Mouse (Mus musculus): ENCODE results near the gene Mlx. TPM values are rescaled to one million over a fixed set of nuclear protein-coding genes. Genes with fewer than 3 reads are reported as not detected.

Gene Mlx
- polyA plus RNA-seq, 1 experiment from 2014 or later = 61.6 TPM

DNA sequence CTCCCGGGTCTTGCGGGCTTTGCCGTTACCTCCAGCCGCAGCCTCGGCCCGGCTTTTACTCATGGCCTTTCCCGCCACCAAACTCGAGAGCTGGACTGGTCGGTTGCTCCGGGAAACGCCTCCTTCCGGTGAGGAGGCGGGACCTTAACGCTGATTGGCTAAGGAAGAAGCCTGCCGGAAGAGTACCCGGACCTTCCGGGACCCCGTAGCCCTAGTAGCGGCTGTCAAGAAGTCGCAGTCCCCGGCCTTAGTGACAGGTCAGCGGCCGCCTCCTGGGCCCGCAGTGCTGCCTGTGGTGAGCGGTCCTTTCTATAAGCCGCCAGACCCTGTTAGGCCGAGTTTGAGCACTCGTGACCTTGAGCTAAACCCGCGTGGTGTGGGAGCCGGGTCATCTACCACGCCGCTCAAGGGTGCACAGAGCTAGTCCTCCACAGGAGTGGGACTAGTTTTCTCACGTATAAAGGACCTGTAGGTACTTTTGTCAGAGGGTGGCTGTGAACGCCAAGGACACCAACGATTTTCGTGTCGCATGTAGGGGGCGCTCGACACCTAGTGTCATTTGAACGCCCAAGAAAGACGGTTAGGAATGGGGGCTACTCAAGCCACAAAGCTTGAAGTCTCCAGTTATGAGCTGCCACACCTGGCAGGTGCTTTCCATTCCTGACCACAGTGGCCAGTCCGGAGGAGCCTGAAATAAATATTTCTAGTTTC lies 8.4 kb downstream of the Mlx start, which contains the start of gene Psmc3ip:
Psmc3ip (minus strand) TSS at position 123 of the 711 bp plus-strand sequence.
- Histone ChIP-seq H3K36me3 (ENCODE audit: control insufficient read depth, insufficient read depth, low read length) (peaks cover 20% of the 10 kb centered on the region), H3K9me3 (ENCODE audit: control insufficient read depth, low read length) (no peaks in the 10 kb centered on the region), H3K4me1 (ENCODE audit: control insufficient read depth, insufficient read depth, low read length) (0 out of 2 replicates have a peak, but pooled peaks cover 8% of the 10 kb centered on the region), H3K27ac (ENCODE audit: low read depth, low read length) (peak within 1 kb of the TSS; percentile 61), H3K4me2 (ENCODE audit: low read depth) (peak within 1 kb of the TSS; percentile 77), H3K27me3 (ENCODE audit: control insufficient read depth, insufficient read depth, low read length) (no peaks in the 10 kb centered on the region), H3K9ac (ENCODE audit: low read length) (peak within 1 kb of the TSS; percentile 84), H3K4me3 (ENCODE audit: low read depth, low read length) (peak within 1 kb of the TSS; percentile 69)
- ATAC-seq (ENCODE audit: insufficient read depth, low FRiP score, low TSS enrichment) (peak; percentile 93), DNase-seq (ENCODE audit: low spot score) (peak; percentile 94)
- under 1% methylated on average over 43 of the region's 43 CpGs for WGBS

DNA sequence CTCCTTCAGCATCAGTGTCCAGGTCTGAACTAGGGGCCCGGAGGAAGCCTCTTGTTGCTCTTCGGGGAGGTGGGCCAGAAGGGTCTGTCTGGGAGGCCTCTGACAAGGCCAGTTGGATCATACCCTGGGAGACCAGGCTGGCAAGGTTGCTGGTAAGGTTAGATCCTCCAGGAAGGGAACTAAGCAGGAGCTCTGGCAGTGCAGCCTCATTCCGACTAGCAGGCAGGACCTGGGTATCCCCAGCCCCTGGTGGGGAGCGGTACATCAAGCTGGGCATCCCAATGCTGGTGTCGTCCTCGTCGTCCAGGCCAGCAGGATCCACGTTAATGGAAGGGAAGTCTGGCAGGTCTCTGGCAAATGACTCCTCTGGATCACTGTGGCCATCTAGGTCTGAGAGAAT lies 11.2 kb downstream of the Mlx start:
- Histone ChIP-seq H3K36me3 (ENCODE audit: control insufficient read depth, insufficient read depth, low read length) (peaks cover 13% of the 10 kb centered on the region), H3K4me3 (ENCODE audit: low read depth, low read length) (no peak overlapping the region), H3K27ac (ENCODE audit: low read depth, low read length) (no peak overlapping the region), H3K4me1 (ENCODE audit: control insufficient read depth, insufficient read depth, low read length) (0 out of 2 replicates have a peak, but pooled peaks cover 8% of the 10 kb centered on the region), H3K9me3 (ENCODE audit: control insufficient read depth, low read length) (no peaks in the 10 kb centered on the region), H3K9ac (ENCODE audit: low read length) (no peak overlapping the region), H3K27me3 (ENCODE audit: control insufficient read depth, insufficient read depth, low read length) (no peaks in the 10 kb centered on the region), H3K4me2 (ENCODE audit: low read depth) (no peak overlapping the region)
- 94% methylated on average over 8 of the region's 8 CpGs for WGBS
- ATAC-seq (ENCODE audit: insufficient read depth, low FRiP score, low TSS enrichment) (no peak), DNase-seq (ENCODE audit: low spot score) (no peak)

DNA sequence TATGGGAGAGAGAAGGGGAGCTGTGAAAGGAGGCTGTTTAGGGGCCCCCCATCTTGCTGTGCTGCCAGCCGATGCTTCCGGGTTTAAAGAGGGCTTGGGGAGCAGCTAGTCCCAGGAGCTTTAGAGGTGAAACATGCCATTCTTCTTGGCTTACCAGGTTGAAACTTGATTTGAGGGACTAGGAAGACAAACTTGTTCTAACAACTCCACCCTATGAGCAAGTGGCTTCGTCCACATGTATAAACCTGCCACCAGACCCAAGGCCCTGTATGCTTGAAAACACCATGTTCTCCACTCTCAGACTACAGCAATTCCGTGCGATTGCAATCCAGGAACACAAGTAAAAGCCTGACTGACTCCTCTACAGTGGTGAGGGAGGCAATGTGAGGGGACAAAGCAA lies 15.9 kb downstream of the Mlx start:
- Histone ChIP-seq H3K27me3 (ENCODE audit: control insufficient read depth, insufficient read depth, low read length) (no peaks in the 10 kb centered on the region), H3K9ac (ENCODE audit: low read length) (no peak overlapping the region), H3K4me1 (ENCODE audit: control insufficient read depth, insufficient read depth, low read length) (no peaks in the 10 kb centered on the region), H3K4me3 (ENCODE audit: low read depth, low read length) (no peak overlapping the region), H3K27ac (ENCODE audit: low read depth, low read length) (no peak overlapping the region), H3K9me3 (ENCODE audit: control insufficient read depth, low read length) (no peaks in the 10 kb centered on the region), H3K4me2 (ENCODE audit: low read depth) (no peak overlapping the region), H3K36me3 (ENCODE audit: control insufficient read depth, insufficient read depth, low read length) (peaks cover 8% of the 10 kb centered on the region)
- ATAC-seq (ENCODE audit: insufficient read depth, low FRiP score, low TSS enrichment) (no peak), DNase-seq (ENCODE audit: low spot score) (no peak)
- WGBS = 92% methylated on average over 5 of the region's 5 CpGs

DNA sequence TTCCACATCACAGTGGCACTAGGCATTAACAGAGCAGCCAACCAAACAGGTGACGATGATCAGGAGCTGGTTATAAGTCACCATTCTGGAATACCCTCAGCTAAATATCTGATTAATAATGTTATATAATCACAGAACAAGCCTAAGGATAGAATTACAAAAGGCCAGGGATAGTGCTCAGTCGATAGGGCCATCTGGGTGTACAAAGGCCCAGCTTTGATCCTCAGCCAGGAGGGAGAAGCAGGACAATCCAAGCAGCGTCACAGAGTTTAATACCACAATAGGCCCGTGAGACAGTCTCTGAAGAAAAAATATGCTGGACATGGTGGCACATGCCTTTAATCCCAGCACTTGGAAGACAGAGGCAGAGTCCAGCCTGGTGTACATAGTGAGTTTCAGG lies 22.3 kb downstream of the Mlx start:
- Histone ChIP-seq H3K36me3 (ENCODE audit: control insufficient read depth, insufficient read depth, low read length) (no peaks in the 10 kb centered on the region), H3K4me1 (ENCODE audit: control insufficient read depth, insufficient read depth, low read length) (no peaks in the 10 kb centered on the region), H3K4me3 (ENCODE audit: low read depth, low read length) (no peak overlapping the region), H3K4me2 (ENCODE audit: low read depth) (no peak overlapping the region), H3K9ac (ENCODE audit: low read length) (no peak overlapping the region), H3K27me3 (ENCODE audit: control insufficient read depth, insufficient read depth, low read length) (no peaks in the 10 kb centered on the region), H3K9me3 (ENCODE audit: control insufficient read depth, low read length) (no peaks in the 10 kb centered on the region), H3K27ac (ENCODE audit: low read depth, low read length) (no peak overlapping the region)
- WGBS = 81% methylated on average over 4 of the region's 4 CpGs
- no peak for ATAC-seq (ENCODE audit: insufficient read depth, low FRiP score, low TSS enrichment)
- DNase-seq (ENCODE audit: low spot score) = no peak

DNA sequence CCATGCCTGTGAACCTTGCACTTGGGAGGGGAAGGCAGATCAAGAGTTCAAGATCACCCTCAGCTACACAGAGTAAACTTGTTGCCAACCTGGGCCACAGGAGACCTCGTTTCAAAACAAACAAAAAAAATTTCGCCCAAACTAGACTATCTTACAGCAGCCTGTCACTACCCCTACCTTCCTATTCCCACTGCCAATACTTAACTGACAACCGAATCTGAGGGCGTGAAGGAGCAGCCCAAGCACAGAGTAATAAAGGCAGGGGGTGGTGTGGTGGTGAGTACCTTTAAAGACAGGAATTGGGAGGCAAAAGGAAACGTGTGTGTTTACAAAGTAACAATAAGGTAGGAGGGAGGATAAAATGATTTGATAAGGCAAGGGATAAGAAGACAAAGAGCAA lies 23.6 kb downstream of the Mlx start:
- H3K9me3 ChIP-seq (ENCODE audit: control insufficient read depth, low read length) = no peaks in the 10 kb centered on the region
- ATAC-seq (ENCODE audit: insufficient read depth, low FRiP score, low TSS enrichment) = no peak
- 55% methylated on average over 5 of the region's 5 CpGs for WGBS

DNA sequence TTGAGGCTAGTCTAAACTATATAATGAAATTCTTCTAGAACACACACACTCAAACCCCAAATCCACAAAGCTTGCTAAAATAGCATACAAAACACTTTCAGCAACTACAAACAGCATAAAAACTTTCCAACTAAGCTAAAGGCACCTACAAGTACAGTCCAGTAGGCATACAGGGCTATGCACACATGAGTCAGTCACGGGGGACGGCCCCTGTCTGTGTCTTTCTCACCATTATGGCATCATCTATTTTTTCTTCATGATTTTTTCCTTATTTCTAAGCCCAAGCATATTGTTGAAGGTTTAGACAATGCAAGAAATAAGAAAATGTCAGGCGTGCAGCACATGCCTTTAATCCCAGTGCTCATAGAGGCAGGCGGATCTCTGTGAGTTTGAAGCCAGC lies 24.1 kb downstream of the Mlx start:
- H3K9ac ChIP-seq (ENCODE audit: low read length) = no peak overlapping the region
- H3K27ac ChIP-seq (ENCODE audit: low read depth, low read length) = no peak overlapping the region
- no peaks in the 10 kb centered on the region for H3K9me3 ChIP-seq (ENCODE audit: control insufficient read depth, low read length)
- no peak overlapping the region for H3K4me3 ChIP-seq (ENCODE audit: low read depth, low read length)
- DNase-seq (ENCODE audit: low spot score) (no peak), ATAC-seq (ENCODE audit: insufficient read depth, low FRiP score, low TSS enrichment) (no peak)
- H3K4me2 ChIP-seq (ENCODE audit: low read depth) = no peak overlapping the region
- H3K4me1 ChIP-seq (ENCODE audit: control insufficient read depth, insufficient read depth, low read length) = no peaks in the 10 kb centered on the region
- 91% methylated on average over 4 of the region's 4 CpGs for WGBS
- H3K27me3 ChIP-seq (ENCODE audit: control insufficient read depth, insufficient read depth, low read length) = no peaks in the 10 kb centered on the region
- no peaks in the 10 kb centered on the region for H3K36me3 ChIP-seq (ENCODE audit: control insufficient read depth, insufficient read depth, low read length)

More for the DNA sequence above, 23.6 kb downstream of the Mlx start:
- Histone ChIP-seq H3K27me3 (ENCODE audit: control insufficient read depth, insufficient read depth, low read length) (no peaks in the 10 kb centered on the region), H3K4me3 (ENCODE audit: low read depth, low read length) (no peak overlapping the region), H3K36me3 (ENCODE audit: control insufficient read depth, insufficient read depth, low read length) (no peaks in the 10 kb centered on the region), H3K9ac (ENCODE audit: low read length) (no peak overlapping the region), H3K4me1 (ENCODE audit: control insufficient read depth, insufficient read depth, low read length) (no peaks in the 10 kb centered on the region), H3K27ac (ENCODE audit: low read depth, low read length) (no peak overlapping the region), H3K4me2 (ENCODE audit: low read depth) (no peak overlapping the region)
- DNase-seq (ENCODE audit: low spot score) = no peak

DNA sequence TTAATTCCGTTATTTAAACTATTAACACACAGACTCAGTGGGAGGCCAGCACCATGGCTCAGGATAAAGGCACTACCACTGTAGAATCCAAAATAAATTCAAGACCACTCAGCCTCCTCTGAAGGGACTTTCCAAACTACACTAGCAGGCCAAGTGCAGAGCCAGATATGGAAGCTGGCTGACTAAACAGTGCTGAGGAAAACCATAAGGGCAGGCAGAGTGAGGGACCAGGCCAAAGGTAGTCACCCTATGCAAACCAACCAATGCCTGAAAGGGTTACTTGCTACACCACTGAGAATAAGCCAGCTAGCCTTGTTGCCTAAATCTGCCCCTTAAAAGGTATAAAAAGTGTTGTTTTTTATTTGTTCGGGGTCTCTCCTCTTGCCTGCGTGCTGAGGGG lies 25.1 kb downstream of the Mlx start:
- Histone ChIP-seq H3K4me3 (ENCODE audit: low read depth, low read length) (no peak overlapping the region), H3K27me3 (ENCODE audit: control insufficient read depth, insufficient read depth, low read length) (no peaks in the 10 kb centered on the region), H3K27ac (ENCODE audit: low read depth, low read length) (no peak overlapping the region), H3K36me3 (ENCODE audit: control insufficient read depth, insufficient read depth, low read length) (no peaks in the 10 kb centered on the region), H3K4me1 (ENCODE audit: control insufficient read depth, insufficient read depth, low read length) (no peaks in the 10 kb centered on the region), H3K9me3 (ENCODE audit: control insufficient read depth, low read length) (no peaks in the 10 kb centered on the region), H3K9ac (ENCODE audit: low read length) (no peak overlapping the region), H3K4me2 (ENCODE audit: low read depth) (no peak overlapping the region)
- ATAC-seq (ENCODE audit: insufficient read depth, low FRiP score, low TSS enrichment) (no peak), DNase-seq (ENCODE audit: low spot score) (no peak)
- 86% methylated on average over 3 of the region's 3 CpGs for WGBS

DNA sequence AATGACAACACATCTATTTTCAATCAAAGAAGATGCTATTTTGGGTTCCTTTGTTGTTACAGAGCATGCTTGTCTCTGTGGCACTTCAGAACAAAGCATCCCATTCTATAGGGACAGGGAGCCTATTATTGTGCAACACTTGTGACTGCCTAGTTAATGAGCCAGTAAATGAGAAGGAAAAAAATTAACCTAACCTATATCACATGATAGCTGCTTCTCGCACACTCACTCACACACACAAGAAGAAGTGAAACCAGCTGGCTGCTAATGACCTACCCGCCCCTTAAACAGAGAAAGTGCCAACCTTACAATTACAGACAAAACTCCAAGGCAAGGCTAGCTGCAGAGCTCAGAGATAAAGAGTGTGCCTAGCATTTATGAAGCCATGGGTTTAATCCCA lies 28.5 kb downstream of the Mlx start:
- 65% methylated on average over 2 of the region's 2 CpGs for WGBS
- 0 out of 2 replicates have a peak overlapping the region, but pooled peaks have one; percentile 5 for H3K27ac ChIP-seq (ENCODE audit: low read depth, low read length)

DNA sequence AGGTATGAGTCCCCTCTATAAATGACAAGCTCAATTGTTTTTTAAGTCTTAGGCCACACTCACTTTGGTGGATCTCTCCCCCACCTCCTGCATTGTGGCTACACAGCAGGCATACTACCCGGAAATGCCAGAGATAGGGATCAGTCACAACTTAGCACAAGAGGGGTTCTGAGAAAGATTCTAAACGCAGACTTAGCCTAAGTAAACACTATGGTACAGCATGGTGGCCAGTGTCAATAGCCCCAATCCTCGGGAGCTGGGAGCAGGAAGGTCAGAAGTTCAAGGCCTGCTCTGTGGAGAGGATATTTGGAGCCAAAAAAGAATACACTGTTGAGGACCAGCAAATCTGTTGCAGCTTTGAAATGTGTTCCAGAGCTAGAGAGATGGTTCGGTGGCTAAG lies 31.0 kb downstream of the Mlx start:
- Histone ChIP-seq H3K4me2 (ENCODE audit: low read depth) (peak overlapping the region; percentile 96), H3K4me1 (ENCODE audit: control insufficient read depth, insufficient read depth, low read length) (peaks cover 16% of the 10 kb centered on the region; the same call in 1 of the 2 replicates), H3K9ac (ENCODE audit: low read length) (no peak overlapping the region), H3K9me3 (ENCODE audit: control insufficient read depth, low read length) (no peaks in the 10 kb centered on the region), H3K4me3 (ENCODE audit: low read depth, low read length) (no peak overlapping the region; the same call in 1 of the 2 replicates), H3K27ac (ENCODE audit: low read depth, low read length) (no peak overlapping the region), H3K36me3 (ENCODE audit: control insufficient read depth, insufficient read depth, low read length) (peaks cover 2% of the 10 kb centered on the region; the same call in 1 of the 2 replicates), H3K27me3 (ENCODE audit: control insufficient read depth, insufficient read depth, low read length) (no peaks in the 10 kb centered on the region)
- ATAC-seq (ENCODE audit: insufficient read depth, low FRiP score, low TSS enrichment) (no peak), DNase-seq (ENCODE audit: low spot score) (no peak)
- 56% methylated on average over 4 of the region's 4 CpGs for WGBS

More for the DNA sequence above, 28.5 kb downstream of the Mlx start:
- Histone ChIP-seq H3K4me2 (ENCODE audit: low read depth) (no peak overlapping the region), H3K36me3 (ENCODE audit: control insufficient read depth, insufficient read depth, low read length) (no peaks in the 10 kb centered on the region), H3K27me3 (ENCODE audit: control insufficient read depth, insufficient read depth, low read length) (no peaks in the 10 kb centered on the region), H3K9ac (ENCODE audit: low read length) (no peak overlapping the region), H3K4me3 (ENCODE audit: low read depth, low read length) (no peak overlapping the region), H3K9me3 (ENCODE audit: control insufficient read depth, low read length) (no peaks in the 10 kb centered on the region), H3K4me1 (ENCODE audit: control insufficient read depth, insufficient read depth, low read length) (0 out of 2 replicates have a peak, but pooled peaks cover 10% of the 10 kb centered on the region)
- no peak for ATAC-seq (ENCODE audit: insufficient read depth, low FRiP score, low TSS enrichment)
- no peak for DNase-seq (ENCODE audit: low spot score)

All from neural tube, embryonic 11.5 days (tissue).